Mouse (Mus musculus) myocyte (in vitro differentiated cells): ENCODE measurements around the gene Hbs1l. TPM values are rescaled to one million over a fixed set of nuclear protein-coding genes. Genes with fewer than 3 reads are reported as not detected.

Source experiments
- H3K27me3 ChIP-seq: one replicate; pipeline ENCODE4 v1.6.1; 2011; ENCODE audit not compliant: control insufficient read depth, insufficient read depth, insufficient read length
- H3K36me3 ChIP-seq: one replicate; pipeline ENCODE4 v1.6.1; 2011; ENCODE audit not compliant: control insufficient read depth, insufficient read depth
- H3K4me2 ChIP-seq: one replicate; pipeline ENCODE4 v1.6.1; 2011; ENCODE audit warnings: low read depth, control low read depth
- H3K4me3 ChIP-seq: one replicate; pipeline ENCODE4 v1.5.1; 2011; ENCODE audit warnings: mild to moderate bottlenecking, control low read depth, moderate library complexity
- H3K79me2 ChIP-seq: one replicate; pipeline ENCODE4 v1.6.1; 2011; ENCODE audit not compliant: control insufficient read depth, insufficient read depth
- H3ac ChIP-seq: one replicate; pipeline ENCODE4 v1.6.1; 2011; ENCODE audit not compliant: control insufficient read depth, insufficient read length
- CEBPB ChIP-seq: IDR thresholded peaks from 2 replicates; pipeline ENCODE4 v1.6.1; 2011; ENCODE audit warnings: mild to moderate bottlenecking, moderate library complexity; ENCODE audit not compliant: poor library complexity, insufficient read depth, severe bottlenecking
- E2F4 ChIP-seq: IDR thresholded peaks from one replicate; pipeline ENCODE4 v1.6.1; 2011; ENCODE audit warnings: mild to moderate bottlenecking, control low read depth, moderate library complexity; ENCODE audit not compliant: insufficient read depth
- MAX ChIP-seq: IDR thresholded peaks from one replicate; pipeline ENCODE4 v1.6.1; 2011; ENCODE audit warnings: low read depth, mild to moderate bottlenecking, control low read depth
- MYOD1 ChIP-seq, 3 experiments: IDR thresholded peaks; one replicate each; pipeline ENCODE4 v1.6.1; 2011; ENCODE audit warnings: control low read depth in 2 of 3, low read depth in 2 of 3, mild to moderate bottlenecking in 2 of 3, moderate library complexity in 1 of 3; ENCODE audit not compliant: insufficient read length in 2 of 3, control insufficient read depth in 1 of 3
- MYOG ChIP-seq, 3 experiments: IDR thresholded peaks; one replicate each; pipeline ENCODE4 v1.6.1; 2011; ENCODE audit warnings: control low read depth in 2 of 3, low read depth in 2 of 3, mild to moderate bottlenecking in 2 of 3; ENCODE audit not compliant: insufficient read length in 2 of 3, control insufficient read depth in 1 of 3, insufficient read depth in 1 of 3
- POLR2A ChIP-seq: IDR thresholded peaks from one replicate; pipeline ENCODE4 v1.6.1; 2011; ENCODE audit warnings: low read depth, mild to moderate bottlenecking, control low read depth, moderate library complexity; ENCODE audit not compliant: insufficient read length
- POLR2AphosphoS2 ChIP-seq: IDR thresholded peaks from one replicate; pipeline ENCODE4 v1.6.1; 2011; ENCODE audit warnings: low read depth, control low read depth; ENCODE audit not compliant: insufficient read length
- REST ChIP-seq: IDR thresholded peaks from one replicate; pipeline ENCODE4 v1.6.1; 2011; ENCODE audit warnings: mild to moderate bottlenecking, control low read depth, moderate library complexity; ENCODE audit not compliant: insufficient read depth, insufficient read length
- SRF ChIP-seq: IDR thresholded peaks from one replicate; pipeline ENCODE4 v1.6.1; 2011; ENCODE audit warnings: low read depth; ENCODE audit not compliant: control insufficient read depth, insufficient read length
- TCF12 ChIP-seq: IDR thresholded peaks from one replicate; pipeline ENCODE4 v1.6.1; 2011; ENCODE audit warnings: mild to moderate bottlenecking, control low read depth; ENCODE audit not compliant: poor library complexity, insufficient read depth, severe bottlenecking
- TCF3 ChIP-seq: IDR thresholded peaks from one replicate; pipeline ENCODE4 v1.6.1; 2011; ENCODE audit warnings: low read depth, control low read depth; ENCODE audit not compliant: insufficient read length
- USF1 ChIP-seq: IDR thresholded peaks from one replicate; pipeline ENCODE4 v1.6.1; 2011; ENCODE audit warnings: low read depth, mild to moderate bottlenecking, control low read depth, moderate library complexity
- polyA plus RNA-seq: library from polyadenylated mRNA; unstranded; fragments of >200 nt; fragmentation: generic; extraction: Trizol; gene quantifications from one replicate; pipeline ENCODE4 v1.2.1, GENCODE M21; 2012; ENCODE audit warnings: missing spikeins

The Hbs1l gene
- polyA plus RNA-seq, 1 experiment: 50.0 TPM

DNA sequence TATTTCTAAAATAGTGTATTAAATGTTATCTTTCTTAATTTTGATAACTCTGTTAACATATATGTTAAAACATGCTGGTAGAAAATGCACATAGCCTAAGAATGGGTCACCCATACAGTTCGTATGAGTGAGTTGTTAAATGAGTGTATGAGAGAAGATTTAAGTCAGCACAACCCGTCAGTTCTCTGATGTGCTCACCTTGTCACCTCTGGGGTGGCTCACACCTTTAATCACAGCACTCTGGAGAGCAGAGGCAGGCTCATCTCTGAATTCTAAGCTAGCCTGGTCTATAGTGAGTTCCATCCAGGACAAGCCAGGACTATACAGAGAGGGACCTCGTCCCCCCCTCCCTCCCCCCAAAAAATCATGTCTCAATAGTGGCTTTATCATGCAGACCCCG, 22.5 kb downstream of the Hbs1l start:
- Histone ChIP-seq H3K4me3 (no peak overlapping the region), H3K36me3 (peaks cover 11% of the 10 kb centered on the region), H3K4me2 (no peak overlapping the region), H3K79me2 (peaks cover 8% of the 10 kb centered on the region), H3ac (no peak overlapping the region), H3K27me3 (no peaks in the 10 kb centered on the region)
- no peak for TF ChIP-seq TCF12
- no peak for TF ChIP-seq REST
- TF ChIP-seq MAX: no peak
- no peak for TF ChIP-seq SRF

- Histone ChIP-seq H3ac (no peak overlapping the region), H3K27me3 (no peaks in the 10 kb centered on the region), H3K4me3 (no peak overlapping the region), H3K36me3 (peaks cover 11% of the 10 kb centered on the region), H3K4me2 (no peak overlapping the region), H3K79me2 (peaks cover 8% of the 10 kb centered on the region)
- TF ChIP-seq POLR2AphosphoS2 (no peak), MYOG (IDR thresholded peaks at IDR 0.05; ENCODE audit: control insufficient read depth in 1 of 3, insufficient read depth in 1 of 3, insufficient read length in 2 of 3, low read depth in 2 of 3) (no peak), USF1 (no peak), SRF (no peak), MYOD1 (IDR thresholded peaks at IDR 0.05; ENCODE audit: control insufficient read depth in 1 of 3, insufficient read length in 2 of 3, low read depth in 2 of 3) (no peak), POLR2A (no peak), CEBPB (no peak), TCF12 (no peak), E2F4 (no peak), REST (no peak), TCF3 (no peak), MAX (no peak)
These were observed 23.2 kb downstream of the Hbs1l start for GRCm38 (mm10) chr10:21318996-21319395.

GRCm38 (mm10) chr10:21320601-21321000, 24.8 kb downstream of the Hbs1l start:
- H3K4me2 ChIP-seq: no peak overlapping the region
- no peaks in the 10 kb centered on the region for H3K27me3 ChIP-seq
- peaks cover 8% of the 10 kb centered on the region for H3K79me2 ChIP-seq
- no peak overlapping the region for H3K4me3 ChIP-seq
- TF ChIP-seq SRF (no peak), MYOG (IDR thresholded peaks at IDR 0.05; ENCODE audit: control insufficient read depth in 1 of 3, insufficient read depth in 1 of 3, insufficient read length in 2 of 3, low read depth in 2 of 3) (no peak), MYOD1 (IDR thresholded peaks at IDR 0.05; ENCODE audit: control insufficient read depth in 1 of 3, insufficient read length in 2 of 3, low read depth in 2 of 3) (no peak), TCF3 (no peak), TCF12 (no peak), MAX (no peak), REST (no peak), POLR2A (no peak), E2F4 (no peak), CEBPB (no peak), POLR2AphosphoS2 (no peak), USF1 (no peak)
- H3ac ChIP-seq: no peak overlapping the region
- peaks cover 3% of the 10 kb centered on the region for H3K36me3 ChIP-seq

- Histone ChIP-seq H3K79me2 (no peaks in the 10 kb centered on the region), H3K36me3 (peaks cover 13% of the 10 kb centered on the region), H3K4me3 (no peak overlapping the region), H3ac (no peak overlapping the region), H3K4me2 (no peak overlapping the region), H3K27me3 (no peaks in the 10 kb centered on the region)
- TF ChIP-seq USF1 (no peak), MYOD1 (IDR thresholded peaks at IDR 0.05; ENCODE audit: control insufficient read depth in 1 of 3, insufficient read length in 2 of 3, low read depth in 2 of 3) (no peak), CEBPB (no peak), SRF (no peak), TCF3 (no peak), POLR2A (no peak), E2F4 (no peak), TCF12 (no peak), POLR2AphosphoS2 (no peak), MAX (no peak), MYOG (IDR thresholded peaks at IDR 0.05; ENCODE audit: control insufficient read depth in 1 of 3, insufficient read depth in 1 of 3, insufficient read length in 2 of 3, low read depth in 2 of 3) (no peak), REST (no peak)
These were observed 30.6 kb downstream of the Hbs1l start for GRCm38 (mm10) chr10:21326352-21326751.

GRCm38 (mm10) chr10:21327605-21328135, 31.9 kb downstream of the Hbs1l start:
- peaks cover 17% of the 10 kb centered on the region for H3K36me3 ChIP-seq
- H3K4me3 ChIP-seq: no peak overlapping the region
- H3K4me2 ChIP-seq: no peak overlapping the region
- no peaks in the 10 kb centered on the region for H3K79me2 ChIP-seq
- H3ac ChIP-seq: no peak overlapping the region
- no peaks in the 10 kb centered on the region for H3K27me3 ChIP-seq
- no peak for TF ChIP-seq SRF
- no peak for TF ChIP-seq TCF12
- no peak for TF ChIP-seq POLR2A
- TF ChIP-seq MYOG (IDR thresholded peaks at IDR 0.05; ENCODE audit: control insufficient read depth in 1 of 3, insufficient read depth in 1 of 3, insufficient read length in 2 of 3, low read depth in 2 of 3): no peak
- no peak for TF ChIP-seq POLR2AphosphoS2
- no peak for TF ChIP-seq E2F4
- TF ChIP-seq MAX: no peak
- no peak for TF ChIP-seq USF1
- TF ChIP-seq TCF3: no peak
- no peak for TF ChIP-seq REST
- TF ChIP-seq MYOD1 (IDR thresholded peaks at IDR 0.05; ENCODE audit: control insufficient read depth in 1 of 3, insufficient read length in 2 of 3, low read depth in 2 of 3): no peak
- TF ChIP-seq CEBPB: no peak
